Mouse (Mus musculus): Measurements from ENCODE around the gene Map4k4. TPM values are rescaled to one million over a fixed set of nuclear protein-coding genes. Genes with fewer than 3 reads are reported as not detected.

Map4k4 gene
- polyA plus RNA-seq, 1 experiment from 2014 or later = 23.7 TPM

GRCm38 (mm10) chr1:40015066-40015678, 114.5 kb downstream of the Map4k4 start:
- Histone ChIP-seq H3K9ac (ENCODE audit: low read depth, low read length) (no peak overlapping the region), H3K27ac (ENCODE audit: low read depth, low read length) (no peak overlapping the region), H3K4me3 (ENCODE audit: low read depth, low read length) (no peak overlapping the region), H3K27me3 (ENCODE audit: control insufficient read depth, insufficient read depth, low read length) (no peaks in the 10 kb centered on the region), H3K9me3 (replicated peaks; ENCODE audit: control insufficient read depth, low read length) (no peaks in the 10 kb centered on the region), H3K4me2 (no peak overlapping the region), H3K4me1 (ENCODE audit: control insufficient read depth, insufficient read depth, low read length) (no peaks in the 10 kb centered on the region), H3K36me3 (ENCODE audit: control insufficient read depth, insufficient read depth, low read length) (peaks cover 50% of the 10 kb centered on the region)
- ATAC-seq (replicated peaks; ENCODE audit: insufficient number of reproducible peaks, low FRiP score, low TSS enrichment) = no peak
- whole genome bisulfite sequencing (ENCODE audit: insufficient replicate concordance) = 85% methylated on average over 7 of the region's 7 CpGs

GRCm38 (mm10) chr1:40021617-40022016, 120.9 kb downstream of the Map4k4 start:
- H3K4me1 ChIP-seq (ENCODE audit: control insufficient read depth, insufficient read depth, low read length) = no peaks in the 10 kb centered on the region
- ATAC-seq (replicated peaks; ENCODE audit: insufficient number of reproducible peaks, low FRiP score, low TSS enrichment) = no peak
- no peak overlapping the region for H3K4me2 ChIP-seq
- H3K36me3 ChIP-seq (ENCODE audit: control insufficient read depth, insufficient read depth, low read length) = peaks cover 44% of the 10 kb centered on the region
- no peak overlapping the region for H3K4me3 ChIP-seq (ENCODE audit: low read depth, low read length)
- H3K9ac ChIP-seq (ENCODE audit: low read depth, low read length) = no peak overlapping the region
- no peaks in the 10 kb centered on the region for H3K9me3 ChIP-seq (replicated peaks; ENCODE audit: control insufficient read depth, low read length)
- no peaks in the 10 kb centered on the region for H3K27me3 ChIP-seq (ENCODE audit: control insufficient read depth, insufficient read depth, low read length)
- 88% methylated on average over 4 of the region's 4 CpGs for WGBS (ENCODE audit: insufficient replicate concordance)
- no peak overlapping the region for H3K27ac ChIP-seq (ENCODE audit: low read depth, low read length)

- Histone ChIP-seq H3K4me2 (no peak overlapping the region), H3K4me3 (ENCODE audit: low read depth, low read length) (no peak overlapping the region), H3K27ac (ENCODE audit: low read depth, low read length) (no peak overlapping the region), H3K36me3 (ENCODE audit: control insufficient read depth, insufficient read depth, low read length) (peaks cover 40% of the 10 kb centered on the region), H3K9me3 (replicated peaks; ENCODE audit: control insufficient read depth, low read length) (no peaks in the 10 kb centered on the region), H3K4me1 (ENCODE audit: control insufficient read depth, insufficient read depth, low read length) (no peaks in the 10 kb centered on the region), H3K27me3 (ENCODE audit: control insufficient read depth, insufficient read depth, low read length) (no peaks in the 10 kb centered on the region), H3K9ac (ENCODE audit: low read depth, low read length) (no peak overlapping the region)
- no peak for ATAC-seq (replicated peaks; ENCODE audit: insufficient number of reproducible peaks, low FRiP score, low TSS enrichment)
- WGBS (ENCODE audit: insufficient replicate concordance) = 85% methylated on average over 9 of the region's 9 CpGs
Measured at GRCm38 (mm10) chr1:40022472-40023135, 121.9 kb downstream of the Map4k4 start.

DNA sequence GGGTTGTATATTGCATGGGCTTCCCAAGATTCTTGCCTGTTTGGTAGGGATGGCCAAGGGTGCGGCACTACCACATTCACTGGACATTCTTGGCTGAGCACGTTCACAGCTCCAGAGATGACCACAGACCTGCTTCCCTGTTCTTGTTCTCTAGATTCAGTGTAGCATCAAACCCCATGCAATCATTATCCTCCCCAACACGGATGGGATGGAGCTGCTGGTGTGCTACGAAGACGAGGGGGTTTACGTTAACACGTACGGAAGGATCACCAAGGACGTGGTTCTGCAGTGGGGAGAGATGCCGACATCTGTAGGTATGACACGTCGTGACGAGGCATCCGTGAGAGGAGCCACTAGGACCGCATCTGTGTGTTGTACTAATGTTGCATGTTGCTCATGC, 122.5 kb downstream of the Map4k4 start:
- ATAC-seq (replicated peaks; ENCODE audit: insufficient number of reproducible peaks, low FRiP score, low TSS enrichment) = no peak
- Histone ChIP-seq H3K27ac (ENCODE audit: low read depth, low read length) (no peak overlapping the region), H3K36me3 (ENCODE audit: control insufficient read depth, insufficient read depth, low read length) (peaks cover 39% of the 10 kb centered on the region), H3K4me2 (no peak overlapping the region), H3K27me3 (ENCODE audit: control insufficient read depth, insufficient read depth, low read length) (no peaks in the 10 kb centered on the region), H3K9ac (ENCODE audit: low read depth, low read length) (no peak overlapping the region), H3K4me1 (ENCODE audit: control insufficient read depth, insufficient read depth, low read length) (no peaks in the 10 kb centered on the region), H3K4me3 (ENCODE audit: low read depth, low read length) (no peak overlapping the region), H3K9me3 (replicated peaks; ENCODE audit: control insufficient read depth, low read length) (no peaks in the 10 kb centered on the region)
- WGBS (ENCODE audit: insufficient replicate concordance) = 92% methylated on average over 15 of the region's 15 CpGs

GRCm38 (mm10) chr1:40023748-40024147, 123.0 kb downstream of the Map4k4 start:
- Histone ChIP-seq H3K4me2 (no peak overlapping the region), H3K9me3 (replicated peaks; ENCODE audit: control insufficient read depth, low read length) (no peaks in the 10 kb centered on the region), H3K27ac (ENCODE audit: low read depth, low read length) (no peak overlapping the region), H3K4me3 (ENCODE audit: low read depth, low read length) (no peak overlapping the region), H3K36me3 (ENCODE audit: control insufficient read depth, insufficient read depth, low read length) (peaks cover 39% of the 10 kb centered on the region), H3K9ac (ENCODE audit: low read depth, low read length) (no peak overlapping the region), H3K27me3 (ENCODE audit: control insufficient read depth, insufficient read depth, low read length) (no peaks in the 10 kb centered on the region), H3K4me1 (ENCODE audit: control insufficient read depth, insufficient read depth, low read length) (no peaks in the 10 kb centered on the region)
- WGBS (ENCODE audit: insufficient replicate concordance) = 61% methylated on average over 3 of the region's 3 CpGs
- ATAC-seq (replicated peaks; ENCODE audit: insufficient number of reproducible peaks, low FRiP score, low TSS enrichment) = no peak

- Histone ChIP-seq H3K9me3 (replicated peaks; ENCODE audit: control insufficient read depth, low read length) (no peaks in the 10 kb centered on the region), H3K4me3 (ENCODE audit: low read depth, low read length) (no peak overlapping the region), H3K4me2 (no peak overlapping the region), H3K36me3 (ENCODE audit: control insufficient read depth, insufficient read depth, low read length) (peaks cover 39% of the 10 kb centered on the region), H3K27ac (ENCODE audit: low read depth, low read length) (no peak overlapping the region), H3K27me3 (ENCODE audit: control insufficient read depth, insufficient read depth, low read length) (no peaks in the 10 kb centered on the region), H3K9ac (ENCODE audit: low read depth, low read length) (no peak overlapping the region), H3K4me1 (ENCODE audit: control insufficient read depth, insufficient read depth, low read length) (no peaks in the 10 kb centered on the region)
- WGBS (ENCODE audit: insufficient replicate concordance) = 91% methylated on average over 27 of the region's 27 CpGs
- no peak for ATAC-seq (replicated peaks; ENCODE audit: insufficient number of reproducible peaks, low FRiP score, low TSS enrichment)
Measured at GRCm38 (mm10) chr1:40024554-40025320, 124.0 kb downstream of the Map4k4 start.

- WGBS (ENCODE audit: insufficient replicate concordance) = 90% methylated on average over 5 of the region's 5 CpGs
- Histone ChIP-seq H3K27ac (ENCODE audit: low read depth, low read length) (no peak overlapping the region), H3K9ac (ENCODE audit: low read depth, low read length) (no peak overlapping the region), H3K9me3 (replicated peaks; ENCODE audit: control insufficient read depth, low read length) (no peaks in the 10 kb centered on the region), H3K36me3 (ENCODE audit: control insufficient read depth, insufficient read depth, low read length) (peaks cover 38% of the 10 kb centered on the region), H3K4me3 (ENCODE audit: low read depth, low read length) (no peak overlapping the region), H3K4me2 (no peak overlapping the region), H3K27me3 (ENCODE audit: control insufficient read depth, insufficient read depth, low read length) (no peaks in the 10 kb centered on the region), H3K4me1 (ENCODE audit: control insufficient read depth, insufficient read depth, low read length) (no peaks in the 10 kb centered on the region)
- ATAC-seq (replicated peaks; ENCODE audit: insufficient number of reproducible peaks, low FRiP score, low TSS enrichment) = no peak
Measured at GRCm38 (mm10) chr1:40025416-40025815, 124.7 kb downstream of the Map4k4 start.

DNA sequence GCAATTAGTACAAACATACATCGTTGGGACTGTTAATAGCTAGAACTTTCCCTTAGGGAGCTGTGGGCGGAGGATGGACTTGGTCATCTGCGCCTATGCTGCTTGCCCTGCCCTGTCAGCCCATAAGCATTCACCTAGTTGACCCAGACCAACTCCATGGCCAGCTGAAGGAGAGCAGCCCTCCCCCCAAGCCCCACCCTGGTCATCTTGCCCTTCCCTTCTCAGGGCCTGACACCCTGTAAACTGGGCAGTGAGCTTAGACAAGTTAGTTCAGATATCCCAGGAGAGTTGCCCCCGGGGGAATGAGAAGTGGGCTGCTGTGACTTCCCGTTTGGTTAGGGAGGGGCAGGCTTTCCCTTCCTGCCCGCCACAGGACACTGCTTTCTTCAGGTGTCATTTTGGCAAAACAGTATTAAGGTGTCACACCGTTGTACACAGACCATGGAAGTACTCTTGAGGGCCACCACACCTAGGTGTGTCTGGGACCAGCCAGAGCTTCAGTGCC, 126.5 kb downstream of the Map4k4 start:
- no peaks in the 10 kb centered on the region for H3K9me3 ChIP-seq (replicated peaks; ENCODE audit: control insufficient read depth, low read length)
- no peak overlapping the region for H3K27ac ChIP-seq (ENCODE audit: low read depth, low read length)
- H3K4me3 ChIP-seq (ENCODE audit: low read depth, low read length) = no peak overlapping the region
- no peak overlapping the region for H3K4me2 ChIP-seq
- ATAC-seq (replicated peaks; ENCODE audit: insufficient number of reproducible peaks, low FRiP score, low TSS enrichment) = no peak
- 81% methylated on average over 7 of the region's 7 CpGs for WGBS (ENCODE audit: insufficient replicate concordance)
- H3K4me1 ChIP-seq (ENCODE audit: control insufficient read depth, insufficient read depth, low read length) = no peaks in the 10 kb centered on the region
- no peaks in the 10 kb centered on the region for H3K27me3 ChIP-seq (ENCODE audit: control insufficient read depth, insufficient read depth, low read length)
- peaks cover 32% of the 10 kb centered on the region for H3K36me3 ChIP-seq (ENCODE audit: control insufficient read depth, insufficient read depth, low read length)
- H3K9ac ChIP-seq (ENCODE audit: low read depth, low read length) = no peak overlapping the region
